ENCODE assay signal across 24 mouse cellular contexts in the genomic region with DNA sequence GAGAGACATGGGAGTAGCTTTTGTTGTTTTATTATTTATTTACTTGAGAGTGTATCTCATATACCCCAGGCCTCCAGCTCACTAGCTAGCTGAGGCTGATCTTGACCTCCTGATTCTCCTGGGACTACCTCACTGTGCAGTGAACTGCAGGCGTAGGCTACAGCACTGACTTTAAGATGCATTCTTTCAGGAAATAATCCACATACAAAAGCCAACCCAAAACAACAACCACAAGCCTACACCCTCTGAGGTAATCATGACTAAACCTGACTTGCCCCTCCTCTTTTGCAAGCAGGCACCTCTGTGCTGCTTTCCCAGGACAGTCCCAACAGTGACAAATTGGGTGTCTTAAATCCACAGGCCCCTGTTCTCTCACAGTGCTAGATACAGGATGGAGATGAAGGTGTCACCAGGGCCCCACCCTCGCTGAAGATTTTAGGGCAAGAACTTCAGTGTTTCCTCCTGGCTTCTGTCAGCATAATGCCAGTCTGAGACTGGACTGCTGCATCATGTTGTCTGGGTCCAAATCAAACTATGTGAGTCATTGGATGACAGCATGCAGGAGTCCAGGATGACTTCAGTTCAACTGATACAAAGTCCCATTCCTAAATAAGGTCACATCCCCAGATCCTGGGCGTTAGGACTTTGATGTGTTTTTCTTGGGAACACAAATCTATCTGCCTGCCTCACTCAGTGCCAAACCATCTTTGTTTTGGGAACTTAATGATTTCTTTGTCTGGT. TPM values are rescaled to one million over a fixed set of nuclear protein-coding genes. Genes with fewer than 3 reads are reported as not detected.
DNase-seq lines count a peak whose midpoint lies in the region; ATAC-seq and TF ChIP-seq lines count a peak whose summit lies in the region.
"Had no signal": no experiment of that assay in that cellular context is flagged by ENCODE, and none has a peak within 500 bp of the region (broad histone marks: within the 10 kb centered on the region; RNA-seq: fewer than 3 reads in every experiment).

No protein-coding gene starts in this region.

- no peaks in the 10 kb centered on the region for H3K4me1 ChIP-seq in heart, embryonic 11.5 days (ENCODE audit: control insufficient read depth, insufficient read depth, low read length)
- H3K4me1 ChIP-seq in liver, embryonic 11.5 days (replicated peaks; ENCODE audit: control insufficient read depth, insufficient read depth, low read length), result no peaks in the 10 kb centered on the region
- H3K4me1 ChIP-seq in stomach, postnatal 0 days (replicated peaks; ENCODE audit: control insufficient read depth, insufficient read depth), result no peaks in the 10 kb centered on the region
- H3K4me1 ChIP-seq in midbrain, embryonic 10.5 days, result no peaks in the 10 kb centered on the region
- H3K4me1 ChIP-seq: embryonic facial prominence, embryonic 10.5 days; hindbrain, embryonic 15.5 days; limb, embryonic 13.5 days; midbrain, embryonic 15.5 days had no signal

- no peaks in the 10 kb centered on the region for H3K27me3 ChIP-seq in heart, embryonic 11.5 days (ENCODE audit: control insufficient read depth, insufficient read depth, low read length)
- no peaks in the 10 kb centered on the region for H3K27me3 ChIP-seq in liver, embryonic 11.5 days (replicated peaks; ENCODE audit: control insufficient read depth, insufficient read depth, low read length)
- H3K27me3 ChIP-seq in stomach, postnatal 0 days (ENCODE audit: control insufficient read depth, insufficient read depth, low read length), result no peaks in the 10 kb centered on the region
- H3K27me3 ChIP-seq in midbrain, embryonic 10.5 days (ENCODE audit: low read depth, poor library complexity, severe bottlenecking), result no peaks in the 10 kb centered on the region
- H3K27me3 ChIP-seq: hindbrain, embryonic 15.5 days; limb, embryonic 13.5 days; midbrain, embryonic 15.5 days had no signal

- no peak for ATAC-seq in heart, embryonic 11.5 days (replicated peaks; ENCODE audit: insufficient number of reproducible peaks, low FRiP score, low TSS enrichment)
- peak; percentile 31; the same call in 1 of the 2 replicates for ATAC-seq in liver, embryonic 11.5 days (replicated peaks; ENCODE audit: low FRiP score)
- peak; percentile 86 for ATAC-seq in stomach, postnatal 0 days (ENCODE audit: low FRiP score, low TSS enrichment)
- ATAC-seq: CD4-positive, CD25-positive, alpha-beta regulatory T cell, adult 4 months; forebrain, embryonic 16.5 days; intestine, embryonic 16.5 days; midbrain, embryonic 15.5 days had no signal

- no peak overlapping the region for H3K4me2 ChIP-seq in heart, embryonic 11.5 days
- no peak overlapping the region for H3K4me2 ChIP-seq in liver, embryonic 11.5 days
- H3K4me2 ChIP-seq in stomach, postnatal 0 days (replicated peaks; ENCODE audit: low read depth), result no peak overlapping the region
- H3K4me2 ChIP-seq: hindbrain, embryonic 15.5 days; limb, embryonic 13.5 days; midbrain, embryonic 15.5 days had no signal

- DNase-seq in heart, adult 11 months, result peak; percentile 85
- DNase-seq in NIH3T3 (ENCODE audit: low read depth), result peak; percentile 63
- DNase-seq in liver, embryonic 11.5 days (ENCODE audit: low spot score), result no peak
- DNase-seq in stomach, postnatal 0 days (ENCODE audit: low spot score), result peak; percentile 15
- no peak for DNase-seq in midbrain, embryonic 10.5 days (ENCODE audit: low spot score)
- DNase-seq in right cerebral cortex, postnatal 25 days, result no peak
- DNase-seq: cerebellum, adult 11 months; cerebellum, postnatal 36 days; gastrocnemius, adult 2 months; heart, postnatal 14 days; lung, adult 2 months; thymus, adult 2 months had no signal

- no peak overlapping the region for H3K4me3 ChIP-seq in heart, embryonic 11.5 days (ENCODE audit: low read depth, low read length)
- H3K4me3 ChIP-seq in liver, embryonic 11.5 days (ENCODE audit: low read depth, low read length), result no peak overlapping the region
- no peak overlapping the region for H3K4me3 ChIP-seq in stomach, postnatal 0 days (ENCODE audit: low read depth, low read length)
- H3K4me3 ChIP-seq in midbrain, embryonic 10.5 days, result no peak overlapping the region
- H3K4me3 ChIP-seq: embryonic facial prominence, embryonic 10.5 days; erythroblast, embryonic 14.5 days; gastrocnemius, adult 2 months; hindbrain, embryonic 15.5 days; layer of hippocampus, adult 2 months; limb, embryonic 13.5 days; midbrain, embryonic 15.5 days had no signal

- no peak for TF ChIP-seq EP300 in stomach, postnatal 0 days (optimal IDR thresholded peaks at IDR 0.05)

- H3K27ac ChIP-seq in heart, embryonic 11.5 days (ENCODE audit: low read depth, low read length), result no peak overlapping the region
- no peak overlapping the region for H3K27ac ChIP-seq in liver, embryonic 11.5 days (ENCODE audit: low read depth, low read length)
- H3K27ac ChIP-seq in stomach, postnatal 0 days (replicated peaks), result peak overlapping the region; percentile 18; the same call in 1 of the 2 replicates
- H3K27ac ChIP-seq in midbrain, embryonic 10.5 days (replicated peaks), result no peak overlapping the region
- H3K27ac ChIP-seq: embryonic facial prominence, embryonic 10.5 days; hindbrain, embryonic 15.5 days; kidney, postnatal 0 days; layer of hippocampus, adult 2 months; limb, embryonic 13.5 days; midbrain, embryonic 15.5 days had no signal

- 62% methylated on average over 3 of the region's 3 CpGs for WGBS in heart, embryonic 11.5 days (ENCODE audit: insufficient replicate concordance)
- WGBS in liver, embryonic 11.5 days, result 74% methylated on average over 3 of the region's 3 CpGs
- WGBS in stomach, postnatal 0 days, result 46% methylated on average over 3 of the region's 3 CpGs
- WGBS in midbrain, embryonic 10.5 days, result 73% methylated on average over 3 of the region's 3 CpGs

- H3K9ac ChIP-seq in heart, embryonic 11.5 days (ENCODE audit: low read depth, low read length), result no peak overlapping the region
- no peak overlapping the region for H3K9ac ChIP-seq in liver, embryonic 11.5 days (ENCODE audit: low read depth, low read length)
- no peak overlapping the region for H3K9ac ChIP-seq in stomach, postnatal 0 days (ENCODE audit: low read length)
- H3K9ac ChIP-seq: hindbrain, embryonic 15.5 days; limb, embryonic 13.5 days; midbrain, embryonic 15.5 days had no signal

- no peak for TF ChIP-seq CTCF in stomach, postnatal 0 days (IDR thresholded peaks at IDR 0.05; ENCODE audit: low read depth)

- no peaks in the 10 kb centered on the region for H3K36me3 ChIP-seq in heart, embryonic 11.5 days (ENCODE audit: control insufficient read depth, insufficient read depth, low read length)
- H3K36me3 ChIP-seq in liver, embryonic 11.5 days (ENCODE audit: control insufficient read depth, insufficient read depth, low read length), result no peaks in the 10 kb centered on the region
- no peaks in the 10 kb centered on the region for H3K36me3 ChIP-seq in stomach, postnatal 0 days (ENCODE audit: control insufficient read depth, insufficient read depth, low read length)
- no peaks in the 10 kb centered on the region for H3K36me3 ChIP-seq in midbrain, embryonic 10.5 days
- H3K36me3 ChIP-seq: embryonic facial prominence, embryonic 10.5 days; G1E; hindbrain, embryonic 15.5 days; limb, embryonic 13.5 days; midbrain, embryonic 15.5 days had no signal

- H3K9me3 ChIP-seq in heart, embryonic 11.5 days (replicated peaks; ENCODE audit: control insufficient read depth, low read length), result no peaks in the 10 kb centered on the region
- H3K9me3 ChIP-seq in liver, embryonic 11.5 days (ENCODE audit: control insufficient read depth, low read length), result no peaks in the 10 kb centered on the region
- no peaks in the 10 kb centered on the region for H3K9me3 ChIP-seq in stomach, postnatal 0 days (ENCODE audit: control insufficient read depth, low read length)
- H3K9me3 ChIP-seq in midbrain, embryonic 10.5 days (replicated peaks), result no peaks in the 10 kb centered on the region
- H3K9me3 ChIP-seq: embryonic facial prominence, embryonic 10.5 days; G1E; hindbrain, embryonic 15.5 days; limb, embryonic 13.5 days; midbrain, embryonic 15.5 days had no signal

RNA-seq across cellular contexts. Expression of gene Clasp1, which starts 20.0 kb away (rescaled TPM):
- 87.3 and 90.0 TPM in 2 replicates for polyA plus RNA-seq in heart, embryonic 11.5 days (2014; fragmentation: Nextera tagmentation; extraction: Ambion mirVana)
- polyA plus RNA-seq in liver, embryonic 11.5 days (2014; fragmentation: Nextera tagmentation; extraction: Ambion mirVana), result 40.6 and 41.1 TPM in 2 replicates
- polyA plus RNA-seq in stomach, postnatal 0 days (2015; fragmentation: Nextera tagmentation; extraction: Ambion mirVana), result 11.6 and 12.0 TPM in 2 replicates
- polyA plus RNA-seq in midbrain, embryonic 10.5 days (2016; fragmentation: Nextera tagmentation; extraction: Ambion mirVana), result 87.3 and 106 TPM in 2 replicates

RNA-seq across cellular contexts. Expression of gene Nifk, which starts 47.3 kb away (rescaled TPM):
- polyA plus RNA-seq in heart, embryonic 11.5 days (2014; fragmentation: Nextera tagmentation; extraction: Ambion mirVana), result 56.7 and 62.7 TPM in 2 replicates
- 131 and 147 TPM in 2 replicates for polyA plus RNA-seq in liver, embryonic 11.5 days (2014; fragmentation: Nextera tagmentation; extraction: Ambion mirVana)
- 50.9 TPM in 2 replicates for polyA plus RNA-seq in stomach, postnatal 0 days (2015; fragmentation: Nextera tagmentation; extraction: Ambion mirVana)
- 93.0 and 105 TPM in 2 replicates for polyA plus RNA-seq in midbrain, embryonic 10.5 days (2016; fragmentation: Nextera tagmentation; extraction: Ambion mirVana)

RNA-seq across cellular contexts. Expression of gene Tsn, which starts 57.4 kb away (rescaled TPM):
- 225 and 226 TPM in 2 replicates for polyA plus RNA-seq in heart, embryonic 11.5 days (2014; fragmentation: Nextera tagmentation; extraction: Ambion mirVana)
- 280 and 292 TPM in 2 replicates for polyA plus RNA-seq in liver, embryonic 11.5 days (2014; fragmentation: Nextera tagmentation; extraction: Ambion mirVana)
- 156 and 174 TPM in 2 replicates for polyA plus RNA-seq in stomach, postnatal 0 days (2015; fragmentation: Nextera tagmentation; extraction: Ambion mirVana)
- 403 and 418 TPM in 2 replicates for polyA plus RNA-seq in midbrain, embryonic 10.5 days (2016; fragmentation: Nextera tagmentation; extraction: Ambion mirVana)

Comparison
In these comparisons a context has a peak if more than half of its experiments do, and no peak if none do; other contexts are left out.
1. DNase-seq: peak in heart, adult 11 months (single experiment), NIH3T3 (single experiment) and stomach, postnatal 0 days (single experiment); none in liver, embryonic 11.5 days (single experiment), midbrain, embryonic 10.5 days (single experiment) and right cerebral cortex, postnatal 25 days (single experiment).